Mouse (Mus musculus) limb, embryonic 14.5 days (tissue): ENCODE results near the gene Zglp1. TPM values are rescaled to one million over a fixed set of nuclear protein-coding genes. Genes with fewer than 3 reads are reported as not detected.

Experiments
- ATAC-seq: fragments of 200-750 bp; cut with Nextera tagmentation; 2 replicates; pipeline ENCODE4 v1.8.0; 2017; ENCODE audit warnings: low read depth, moderate number of reproducible peaks, moderate TSS enrichment; ENCODE audit not compliant: low FRiP score
- DNase-seq: peaks from one replicate; pipeline ENCODE4 v3.0.0-alpha.2; 2015; ENCODE audit warnings: low spot score
- H3K27ac ChIP-seq: fragments of 300-500 bp; sonication (generic); replicated peaks from 2 replicates; pipeline ENCODE4 v1.5.1; 2014; ENCODE audit warnings: low read depth, mild to moderate bottlenecking, low read length, moderate library complexity, mixed read lengths
- H3K27me3 ChIP-seq: fragments of 300-500 bp; sonication (generic); 2 replicates; pipeline ENCODE4 v1.6.1; 2014; ENCODE audit warnings: low read length, mixed read lengths; ENCODE audit not compliant: control insufficient read depth, insufficient read depth
- H3K36me3 ChIP-seq: fragments of 300-500 bp; sonication (generic); 2 replicates; pipeline ENCODE4 v1.6.1; 2014; ENCODE audit warnings: mild to moderate bottlenecking, low read length, moderate library complexity, mixed read lengths; ENCODE audit not compliant: control insufficient read depth, insufficient read depth
- H3K4me1 ChIP-seq: fragments of 300-500 bp; sonication (generic); 2 replicates; pipeline ENCODE4 v1.6.1; 2014; ENCODE audit warnings: antibody characterized with exemption, low read length, mixed read lengths; ENCODE audit not compliant: control insufficient read depth, insufficient read depth
- H3K4me2 ChIP-seq: fragments of 300-500 bp; sonication (generic); replicated peaks from 2 replicates; pipeline ENCODE4 v1.6.1; 2014; ENCODE audit warnings: low read depth, mild to moderate bottlenecking, low read length, moderate library complexity; ENCODE audit not compliant: severe bottlenecking
- H3K4me3 ChIP-seq: fragments of 300-500 bp; sonication (generic); replicated peaks from 2 replicates; pipeline ENCODE4 v1.5.1; 2014; ENCODE audit warnings: low read length
- H3K9ac ChIP-seq: fragments of 300-500 bp; sonication (generic); 2 replicates; pipeline ENCODE4 v1.6.1; 2014; ENCODE audit warnings: mild to moderate bottlenecking, low read depth, low read length, moderate library complexity; ENCODE audit not compliant: severe bottlenecking
- H3K9me3 ChIP-seq: fragments of 300-500 bp; sonication (generic); 2 replicates; pipeline ENCODE4 v1.6.1; 2016; ENCODE audit warnings: low read length; ENCODE audit not compliant: control insufficient read depth
- POLR2A ChIP-seq: fragments of 200-500 bp; IDR thresholded peaks from 2 replicates; pipeline ENCODE4 v1.8.0; 2012; ENCODE audit warnings: inconsistent platforms, mild to moderate bottlenecking, moderate library complexity, borderline replicate concordance; ENCODE audit not compliant: insufficient read depth, insufficient read length; ENCODE audit errors: extremely low read depth
- WGBS: fragments of 180-500 bp; shearing (Covaris S2); extraction: QIAGEN DNeasy Blood & Tissue Kit; methylation state at CpG from one replicate; pipeline ENCODE4 v1.1.7; 2014; 5-methylcytosine and 5-hydroxymethylcytosine counted together
- polyA plus RNA-seq, 2 experiments: library from polyadenylated mRNA; depleted of rRNA in 1 of 2; stranded (reverse) in 1 of 2; unstranded in 1 of 2; fragments of >200 nt; fragmentation: Nextera tagmentation in 1 of 2; extraction: Ambion mirVana in 1 of 2; gene quantifications; 2 replicates each; pipeline versions ENCODE4 v1.2.1 to v1.2.3; 2012 to 2014

Zglp1 gene
- polyA plus RNA-seq, 2 experiments = 1.4 TPM; not detected in 1

GRCm38 (mm10) chr9:21030781-21031250 lies 36.1 kb downstream of the Zglp1 start:
- no peak overlapping the region for H3K27ac ChIP-seq
- no peak for TF ChIP-seq POLR2A
- H3K9me3 ChIP-seq = no peaks in the 10 kb centered on the region
- H3K9ac ChIP-seq = no peak overlapping the region
- H3K36me3 ChIP-seq = no peaks in the 10 kb centered on the region
- H3K4me3 ChIP-seq = peak overlapping the region; percentile 49
- WGBS = under 1% methylated on average over 13 of the region's 13 CpGs
- peaks cover 25% of the 10 kb centered on the region for H3K4me1 ChIP-seq
- H3K27me3 ChIP-seq = peaks cover 59% of the 10 kb centered on the region
- ATAC-seq (peak; percentile 72), DNase-seq (peak; percentile 93)
- peak overlapping the region; percentile 92 for H3K4me2 ChIP-seq

GRCm38 (mm10) chr9:21030055-21030600 lies 36.8 kb downstream of the Zglp1 start:
- WGBS = 21% methylated on average over 22 of the region's 22 CpGs
- no peaks in the 10 kb centered on the region for H3K9me3 ChIP-seq
- H3K27me3 ChIP-seq = peaks cover 52% of the 10 kb centered on the region
- DNase-seq = no peak
- no peak overlapping the region for H3K9ac ChIP-seq
- no peak overlapping the region for H3K27ac ChIP-seq
- peaks cover 25% of the 10 kb centered on the region for H3K4me1 ChIP-seq
- peak overlapping the region; percentile 49 for H3K4me3 ChIP-seq
- H3K36me3 ChIP-seq = no peaks in the 10 kb centered on the region
- ATAC-seq = no peak
- no peak for TF ChIP-seq POLR2A
- H3K4me2 ChIP-seq = peak overlapping the region; percentile 92

GRCm38 (mm10) chr9:21029291-21030054 lies 37.4 kb downstream of the Zglp1 start, which contains the start of gene Icam4:
TSS of gene Icam4 (plus strand) at chr9:21029373.
- peak within 1 kb of the TSS; percentile 49 for H3K4me3 ChIP-seq
- no peaks in the 10 kb centered on the region for H3K9me3 ChIP-seq
- peak; percentile 58 for DNase-seq
- H3K27ac ChIP-seq = no peak within 1 kb of the TSS
- peaks cover 46% of the 10 kb centered on the region for H3K27me3 ChIP-seq
- WGBS = 3% methylated on average over 36 of the region's 37 CpGs
- no peak for TF ChIP-seq POLR2A
- peak within 1 kb of the TSS; percentile 92 for H3K4me2 ChIP-seq
- H3K9ac ChIP-seq = peak within 1 kb of the TSS; percentile 9; the same call in 1 of the 2 replicates
- H3K4me1 ChIP-seq = peaks cover 25% of the 10 kb centered on the region
- ATAC-seq = no peak
- no peaks in the 10 kb centered on the region for H3K36me3 ChIP-seq

GRCm38 (mm10) chr9:21028560-21029110 lies 38.3 kb downstream of the Zglp1 start:
- no peak for TF ChIP-seq POLR2A

GRCm38 (mm10) chr9:21027774-21028290 lies 39.1 kb downstream of the Zglp1 start:
- H3K9me3 ChIP-seq = no peaks in the 10 kb centered on the region
- ATAC-seq = no peak
- H3K4me2 ChIP-seq = no peak overlapping the region
- WGBS = 40% methylated on average over 8 of the region's 8 CpGs
- H3K4me3 ChIP-seq = no peak overlapping the region
- H3K27ac ChIP-seq = no peak overlapping the region
- DNase-seq = no peak
- peaks cover 21% of the 10 kb centered on the region for H3K4me1 ChIP-seq
- H3K9ac ChIP-seq = no peak overlapping the region
- no peak for TF ChIP-seq POLR2A
- H3K27me3 ChIP-seq = peaks cover 29% of the 10 kb centered on the region
- H3K36me3 ChIP-seq = no peaks in the 10 kb centered on the region

More at GRCm38 (mm10) chr9:21028560-21029110, 38.3 kb downstream of the Zglp1 start:
- Histone ChIP-seq H3K36me3 (no peaks in the 10 kb centered on the region), H3K9me3 (no peaks in the 10 kb centered on the region), H3K27me3 (peaks cover 37% of the 10 kb centered on the region), H3K4me2 (no peak overlapping the region), H3K4me3 (no peak overlapping the region), H3K4me1 (peaks cover 25% of the 10 kb centered on the region), H3K27ac (no peak overlapping the region), H3K9ac (no peak overlapping the region)
- no peak for DNase-seq
- 68% methylated on average over 6 of the region's 6 CpGs for WGBS
- ATAC-seq = no peak
